Mouse (Mus musculus): ENCODE results near the gene Lpxn. TPM values are rescaled to one million over a fixed set of nuclear protein-coding genes. Genes with fewer than 3 reads are reported as not detected.
A peak's percentile ranks its signal among the peaks of the same experiment; 100 is the strongest.

Gene Lpxn
- total RNA-seq (2017): 4.4 and 5.2 TPM in 2 replicates

DNA sequence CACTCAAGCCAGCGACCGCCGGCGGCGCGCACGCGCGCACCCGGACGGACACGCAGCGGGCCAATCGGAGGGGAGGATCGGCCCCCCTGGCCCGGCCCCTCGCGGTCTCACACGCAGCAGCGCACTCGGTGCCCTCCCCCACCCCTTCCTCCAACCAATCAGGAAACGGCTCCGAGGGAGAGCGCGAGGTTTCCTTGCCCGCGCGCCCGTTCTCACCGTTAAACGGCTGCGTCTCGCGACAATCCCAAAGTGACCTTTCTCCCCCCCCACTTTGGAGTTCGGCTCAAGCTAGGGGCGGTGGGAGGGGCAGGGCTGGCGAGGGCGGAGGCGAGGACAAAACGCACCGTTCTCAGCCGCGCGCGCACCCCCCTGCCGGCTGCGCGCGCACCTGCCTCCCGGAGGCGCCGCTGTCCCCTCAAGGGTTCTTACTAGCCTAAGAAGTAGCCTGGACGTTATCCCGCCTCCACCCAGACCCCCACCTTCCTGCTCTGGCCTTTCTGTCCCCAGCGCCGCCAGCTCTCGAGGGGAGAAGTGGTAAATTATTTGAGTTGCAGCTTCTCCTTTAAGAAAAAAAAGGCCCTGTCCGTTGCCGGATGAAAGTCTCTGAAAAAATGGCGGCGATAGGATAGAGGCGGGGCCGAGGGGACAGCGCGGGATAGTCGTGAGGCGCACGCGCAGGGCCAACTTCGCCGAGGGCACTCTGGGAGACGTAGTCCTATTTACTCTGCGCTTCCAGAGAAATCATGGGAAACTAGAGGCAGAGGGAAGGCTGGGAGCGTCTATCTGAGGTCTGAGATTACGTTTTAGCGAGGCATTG is at the start of gene Lpxn, which contains the start of gene Zfp91:
Lpxn (plus strand) TSS at position 683 of the 817 bp plus-strand sequence.
Zfp91 (minus strand) TSS at position 616 of the 817 bp plus-strand sequence.
- ATAC-seq (replicated peaks in 1 of 2; ENCODE audit: insufficient read depth in 1 of 2, low FRiP score in 2 of 2, low TSS enrichment in 1 of 2, low read depth in 1 of 2, poor library complexity in 2 of 2, severe bottlenecking in 2 of 2): peak; percentile 68 to 78

DNA sequence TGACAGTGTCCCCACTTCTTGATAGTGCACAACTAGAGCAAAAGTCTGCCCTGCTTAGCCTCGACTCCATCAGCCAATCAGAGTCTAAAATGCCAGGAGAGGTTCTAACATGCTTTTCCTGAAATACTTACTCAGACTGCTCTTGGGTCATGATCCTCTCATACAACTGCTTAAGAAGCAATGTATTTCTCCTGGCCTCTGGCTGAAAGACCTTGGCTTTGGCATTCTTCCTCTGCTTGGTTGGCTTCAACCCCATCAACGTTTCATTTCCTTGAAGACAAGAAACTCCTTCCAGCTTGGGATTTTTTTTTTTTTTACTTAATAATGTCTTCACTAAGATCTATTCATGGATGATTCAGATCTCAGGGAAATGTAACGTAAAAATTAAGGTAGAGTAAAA is 39.7 kb upstream of the Lpxn start:
- no peak for ATAC-seq (replicated peaks in 1 of 2; ENCODE audit: insufficient read depth in 1 of 2, low FRiP score in 2 of 2, low TSS enrichment in 1 of 2, low read depth in 1 of 2, poor library complexity in 2 of 2, severe bottlenecking in 2 of 2)

DNA sequence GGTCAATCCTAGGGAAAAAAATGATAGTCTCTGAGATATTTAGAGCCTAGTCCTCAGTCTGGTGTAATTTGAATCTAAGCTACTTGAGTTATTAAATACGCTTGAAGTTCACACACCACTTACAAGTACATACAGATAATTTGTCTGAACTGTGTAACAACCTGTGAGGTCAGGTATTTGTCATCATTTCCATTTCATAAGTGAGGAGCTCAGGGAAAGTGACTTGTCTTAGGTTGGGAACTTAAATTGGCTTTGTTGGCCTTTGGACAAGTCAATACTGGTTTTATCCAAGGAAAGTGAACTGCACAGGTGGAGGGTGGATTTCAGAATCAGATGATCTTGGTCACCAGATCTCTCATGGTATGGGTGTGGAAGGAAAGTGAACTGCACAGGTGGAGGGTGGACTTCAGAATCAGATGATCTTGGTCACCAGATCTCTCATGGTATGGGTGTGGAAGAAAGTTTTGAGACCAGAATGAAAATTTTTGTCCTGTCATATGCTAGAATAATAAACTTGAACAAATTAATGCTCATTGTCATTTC is 37.0 kb upstream of the Lpxn start:
- no peak for ATAC-seq (replicated peaks in 1 of 2; ENCODE audit: insufficient read depth in 1 of 2, low FRiP score in 2 of 2, low TSS enrichment in 1 of 2, low read depth in 1 of 2, poor library complexity in 2 of 2, severe bottlenecking in 2 of 2)

DNA sequence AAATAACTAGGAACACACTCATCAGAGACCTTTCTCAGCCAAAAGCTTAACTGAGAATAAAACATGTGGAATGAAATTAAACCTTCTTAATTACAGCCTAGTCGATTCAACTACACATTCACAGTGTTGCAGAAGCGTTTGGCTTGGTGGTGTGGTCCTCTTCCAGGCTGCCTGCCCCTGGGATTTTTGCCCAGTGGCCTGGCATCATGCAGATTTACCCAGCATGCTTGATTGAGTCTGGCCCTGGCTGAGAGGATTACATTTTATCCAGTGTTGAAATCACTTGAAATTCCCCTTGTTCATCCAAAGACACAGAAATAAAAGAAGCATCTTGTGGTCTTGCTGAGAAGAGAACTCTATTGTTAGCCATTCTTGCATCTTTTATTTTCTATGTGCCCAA is 36.3 kb upstream of the Lpxn start:
- no peak for ATAC-seq (replicated peaks in 1 of 2; ENCODE audit: insufficient read depth in 1 of 2, low FRiP score in 2 of 2, low TSS enrichment in 1 of 2, low read depth in 1 of 2, poor library complexity in 2 of 2, severe bottlenecking in 2 of 2)

DNA sequence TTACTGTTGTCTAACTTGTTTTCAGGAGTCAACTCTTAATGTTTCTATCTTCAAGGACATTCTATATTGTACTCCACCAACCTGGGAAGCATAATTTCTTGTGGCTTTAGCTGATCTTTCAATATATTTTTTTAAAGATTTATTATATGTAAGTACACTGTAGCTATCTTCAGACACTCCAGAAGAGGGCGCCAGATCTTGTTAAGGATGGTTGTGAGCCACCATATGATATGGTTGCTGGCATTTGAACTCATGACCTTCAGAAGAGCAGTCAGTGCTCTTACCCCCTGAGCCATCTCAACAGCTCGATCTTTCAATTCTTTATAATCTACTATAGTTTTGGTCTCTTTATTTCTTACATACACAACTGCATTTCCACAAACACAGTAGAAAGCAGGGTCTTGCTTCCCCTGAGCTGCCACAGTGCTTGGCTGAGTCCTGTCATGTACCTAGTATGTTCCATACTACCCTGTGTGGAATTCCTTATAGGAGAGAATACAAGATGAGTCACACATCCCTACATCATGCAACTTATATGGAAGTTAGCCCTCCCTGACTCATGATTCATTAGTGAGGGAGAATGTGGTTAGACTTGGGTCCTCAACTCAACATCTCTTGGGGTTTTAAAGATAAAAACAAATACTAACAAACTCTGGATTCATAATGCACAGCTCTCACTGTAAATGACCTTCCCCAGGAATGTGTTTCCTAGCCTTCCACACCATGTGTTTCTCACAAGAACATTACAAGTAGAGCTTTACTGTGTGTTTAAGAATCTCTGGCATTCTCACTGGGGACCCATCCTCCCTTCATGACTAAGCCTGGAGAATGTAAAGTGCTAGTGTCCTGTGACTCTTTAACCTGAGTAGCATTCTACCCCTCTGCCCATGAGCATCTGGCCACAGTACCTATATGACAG is 33.5 kb upstream of the Lpxn start:
- ATAC-seq (replicated peaks in 1 of 2; ENCODE audit: insufficient read depth in 1 of 2, low FRiP score in 2 of 2, low TSS enrichment in 1 of 2, low read depth in 1 of 2, poor library complexity in 2 of 2, severe bottlenecking in 2 of 2): no peak

DNA sequence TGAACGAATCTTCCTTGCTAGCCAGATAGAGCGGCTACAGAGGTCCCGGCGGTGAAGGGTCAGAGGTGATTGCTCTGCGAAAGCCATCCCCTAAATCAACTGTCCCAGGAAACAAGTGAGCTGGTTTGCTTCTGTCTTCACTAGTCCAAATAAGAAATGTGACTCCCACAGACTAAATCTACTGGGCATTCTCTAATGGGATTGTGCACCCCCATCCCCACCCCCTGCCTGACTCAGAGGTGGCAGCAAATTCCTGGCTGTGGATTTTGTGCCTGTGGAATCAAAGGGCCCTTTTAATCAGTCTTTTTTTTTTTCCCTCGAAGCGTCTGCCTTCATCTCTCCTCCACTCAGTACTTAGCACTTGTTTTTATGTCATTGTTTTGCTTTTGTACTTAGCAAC is 30.7 kb upstream of the Lpxn start, which contains the start of gene Cntf:
Cntf (minus strand) TSS at position 325 of the 400 bp plus-strand sequence.
- ATAC-seq (replicated peaks in 1 of 2; ENCODE audit: insufficient read depth in 1 of 2, low FRiP score in 2 of 2, low TSS enrichment in 1 of 2, low read depth in 1 of 2, poor library complexity in 2 of 2, severe bottlenecking in 2 of 2): no peak

DNA sequence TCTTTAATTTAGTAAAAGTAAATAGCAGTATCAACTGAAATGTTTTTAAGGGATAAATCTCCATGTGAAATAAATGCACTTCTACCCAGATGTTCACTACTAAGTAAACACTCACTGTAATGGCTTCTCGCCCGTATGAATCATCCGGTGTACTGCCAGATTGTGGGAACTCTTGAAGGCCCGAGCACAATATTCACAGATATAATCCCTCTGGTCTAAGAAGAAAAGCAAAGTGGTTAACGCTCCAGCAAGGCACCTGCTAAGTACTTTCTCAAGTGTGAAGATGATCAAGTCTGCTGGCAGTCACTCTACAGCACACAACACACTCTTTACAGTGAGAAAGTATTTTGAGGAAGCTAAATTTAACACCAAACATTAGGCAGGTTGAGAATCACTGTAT is 25.1 kb upstream of the Lpxn start:
- ATAC-seq (replicated peaks in 1 of 2; ENCODE audit: insufficient read depth in 1 of 2, low FRiP score in 2 of 2, low TSS enrichment in 1 of 2, low read depth in 1 of 2, poor library complexity in 2 of 2, severe bottlenecking in 2 of 2): no peak

DNA sequence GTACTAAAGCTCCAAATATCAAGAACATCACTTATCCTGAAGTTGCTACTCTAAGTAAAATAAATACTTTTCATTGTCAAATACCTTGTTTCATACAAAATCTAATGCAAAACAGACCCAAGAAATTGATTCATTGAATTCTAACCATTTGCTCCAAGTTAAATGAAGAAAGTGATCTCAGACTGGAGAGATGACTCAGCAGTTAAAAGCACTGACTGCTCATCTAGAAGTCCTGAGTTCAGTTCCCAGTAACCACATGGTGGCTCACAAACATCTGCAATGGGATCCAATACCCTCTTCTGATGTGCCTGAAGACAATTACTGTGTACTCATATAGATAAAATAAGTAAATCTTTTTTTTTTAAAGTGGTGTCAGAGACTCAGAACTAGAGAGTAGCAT is 15.6 kb upstream of the Lpxn start:
- no peak for ATAC-seq (replicated peaks in 1 of 2; ENCODE audit: insufficient read depth in 1 of 2, low FRiP score in 2 of 2, low TSS enrichment in 1 of 2, low read depth in 1 of 2, poor library complexity in 2 of 2, severe bottlenecking in 2 of 2)

DNA sequence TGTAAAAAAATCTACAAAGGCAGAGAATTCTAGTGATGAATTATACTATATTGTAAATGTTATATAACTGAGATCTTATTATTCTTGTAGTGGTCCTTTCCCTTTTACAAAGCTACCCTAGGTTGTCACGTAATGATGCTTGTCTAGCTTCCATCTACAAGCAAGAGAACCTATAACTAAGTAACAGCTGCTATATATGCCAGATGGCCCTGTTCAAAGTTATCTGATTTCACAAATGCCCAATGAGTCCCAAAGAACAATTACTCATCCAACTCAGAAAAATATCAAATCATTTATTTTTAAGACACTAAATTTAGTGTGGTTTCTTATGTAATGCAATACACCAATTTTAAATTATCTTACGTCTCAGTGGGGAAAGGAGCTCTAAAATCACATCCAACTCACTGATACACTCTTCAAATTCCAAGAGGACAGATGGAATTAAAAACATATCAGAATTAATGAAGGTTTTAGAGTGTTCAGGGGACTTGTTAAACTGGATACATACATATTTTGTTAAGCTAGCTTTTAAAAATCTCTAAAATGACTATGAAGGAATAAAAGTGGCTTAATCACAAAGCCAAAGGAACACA is 9.1 kb upstream of the Lpxn start:
- no peak for ATAC-seq (replicated peaks in 1 of 2; ENCODE audit: insufficient read depth in 1 of 2, low FRiP score in 2 of 2, low TSS enrichment in 1 of 2, low read depth in 1 of 2, poor library complexity in 2 of 2, severe bottlenecking in 2 of 2)

DNA sequence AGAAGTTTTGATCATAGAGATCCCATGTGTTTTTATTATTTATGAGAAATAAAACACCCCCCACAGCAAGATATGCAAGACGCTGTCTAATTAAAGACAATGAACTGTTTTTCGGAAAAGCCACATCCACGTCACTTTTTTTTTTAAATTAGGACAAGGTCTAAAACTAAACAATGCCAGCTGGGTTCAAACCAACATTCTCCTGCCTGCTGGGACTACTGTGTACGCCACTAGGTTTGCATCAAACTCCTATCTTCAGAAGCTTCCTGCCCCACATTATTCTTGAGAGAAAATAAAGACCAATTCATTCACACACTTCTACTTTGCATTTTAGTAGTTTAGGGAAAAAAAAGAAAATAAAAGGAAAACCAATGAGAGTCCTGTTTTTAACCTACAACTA is 8.3 kb upstream of the Lpxn start:
- ATAC-seq (replicated peaks in 1 of 2; ENCODE audit: insufficient read depth in 1 of 2, low FRiP score in 2 of 2, low TSS enrichment in 1 of 2, low read depth in 1 of 2, poor library complexity in 2 of 2, severe bottlenecking in 2 of 2): no peak

DNA sequence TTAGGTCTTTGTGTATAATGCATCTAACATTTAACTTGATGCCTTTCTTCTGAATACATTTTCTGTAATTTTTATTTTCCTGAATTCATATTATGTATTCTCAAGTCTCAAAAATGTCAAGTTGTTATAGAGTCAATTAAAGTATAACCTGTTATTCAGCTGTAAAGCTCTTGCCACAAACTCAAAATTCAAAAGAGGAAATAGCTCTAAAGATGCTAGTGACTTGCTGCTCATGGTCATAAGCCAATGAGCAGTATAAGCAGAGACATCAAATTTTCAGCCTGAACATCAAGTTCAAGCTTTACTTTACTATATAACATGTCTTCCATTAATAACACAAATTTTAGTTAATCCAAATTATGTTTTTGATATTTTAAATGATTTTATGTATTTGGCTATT is 3.6 kb upstream of the Lpxn start:
- ATAC-seq (replicated peaks in 1 of 2; ENCODE audit: insufficient read depth in 1 of 2, low FRiP score in 2 of 2, low TSS enrichment in 1 of 2, low read depth in 1 of 2, poor library complexity in 2 of 2, severe bottlenecking in 2 of 2): no peak

DNA sequence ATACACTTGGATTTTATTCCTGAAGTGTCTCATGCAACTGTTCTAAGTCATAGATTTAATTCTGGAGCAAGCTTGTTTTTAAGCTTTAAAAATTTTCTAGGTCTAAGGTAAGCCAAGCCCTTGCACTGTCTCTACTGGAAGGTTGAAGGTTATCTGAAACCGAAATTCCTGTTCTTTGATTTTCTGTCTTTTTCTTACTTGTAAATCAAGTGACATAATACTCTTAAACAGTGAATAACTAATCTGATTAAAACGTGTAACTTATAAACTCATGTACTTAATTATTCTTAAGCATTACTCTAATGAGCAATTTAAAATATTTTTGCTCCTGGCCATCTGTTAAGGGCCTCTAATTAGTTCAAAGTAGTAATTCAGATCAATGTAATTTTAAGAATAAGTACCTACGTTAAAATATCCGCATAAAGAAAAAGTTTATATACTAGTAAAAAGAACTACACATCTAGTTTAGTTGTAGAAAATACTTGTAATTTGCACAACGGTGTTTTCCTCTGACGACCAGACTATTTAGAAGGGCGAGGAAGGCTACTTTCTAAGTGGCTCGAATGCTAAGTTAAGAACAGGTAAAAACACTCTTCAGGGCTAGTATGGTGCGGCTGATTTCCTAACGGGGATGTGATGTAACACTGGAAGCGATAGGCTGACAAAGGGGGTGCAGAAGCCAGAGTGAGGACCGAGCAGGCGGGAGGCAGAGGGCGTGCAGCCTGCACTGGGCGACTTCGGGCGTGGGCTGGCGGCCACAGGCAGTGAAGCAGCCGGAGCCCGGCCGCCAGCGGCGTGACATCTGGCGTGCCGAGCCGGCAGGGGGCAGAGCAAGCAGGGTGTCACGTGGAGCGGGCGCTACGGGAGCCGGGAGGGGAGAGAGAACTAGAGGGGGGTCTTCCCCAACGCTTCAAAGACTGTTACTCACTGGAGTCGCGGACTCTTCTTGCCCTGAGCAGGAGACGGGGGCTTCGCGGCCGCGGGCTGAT is 1.6 kb upstream of the Lpxn start:
- ATAC-seq (replicated peaks in 1 of 2; ENCODE audit: insufficient read depth in 1 of 2, low FRiP score in 2 of 2, low TSS enrichment in 1 of 2, low read depth in 1 of 2, poor library complexity in 2 of 2, severe bottlenecking in 2 of 2): peak; percentile 25 to 53

DNA sequence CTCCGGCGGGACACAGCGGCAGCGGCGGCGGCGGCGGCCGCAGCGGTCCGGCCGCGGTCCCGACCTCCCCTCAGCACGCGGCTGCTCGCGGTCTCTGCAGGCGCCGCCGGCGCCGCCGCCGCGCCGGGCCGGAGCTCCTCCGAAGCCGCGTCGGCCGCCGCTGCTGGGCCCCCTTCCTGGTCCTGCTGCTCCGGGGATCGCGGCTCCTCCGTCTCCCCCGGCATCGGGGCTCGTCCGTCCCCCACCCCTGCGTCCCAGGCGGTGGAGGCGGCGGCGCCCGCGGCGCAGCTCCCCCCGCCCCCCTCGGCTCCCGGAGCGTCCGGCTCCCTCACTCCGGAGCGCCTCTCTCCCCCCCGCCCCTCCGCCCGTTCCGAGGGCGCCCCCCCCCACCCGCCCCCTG is 883 bp upstream of the Lpxn start:
- ATAC-seq (replicated peaks in 1 of 2; ENCODE audit: insufficient read depth in 1 of 2, low FRiP score in 2 of 2, low TSS enrichment in 1 of 2, low read depth in 1 of 2, poor library complexity in 2 of 2, severe bottlenecking in 2 of 2): no peak

DNA sequence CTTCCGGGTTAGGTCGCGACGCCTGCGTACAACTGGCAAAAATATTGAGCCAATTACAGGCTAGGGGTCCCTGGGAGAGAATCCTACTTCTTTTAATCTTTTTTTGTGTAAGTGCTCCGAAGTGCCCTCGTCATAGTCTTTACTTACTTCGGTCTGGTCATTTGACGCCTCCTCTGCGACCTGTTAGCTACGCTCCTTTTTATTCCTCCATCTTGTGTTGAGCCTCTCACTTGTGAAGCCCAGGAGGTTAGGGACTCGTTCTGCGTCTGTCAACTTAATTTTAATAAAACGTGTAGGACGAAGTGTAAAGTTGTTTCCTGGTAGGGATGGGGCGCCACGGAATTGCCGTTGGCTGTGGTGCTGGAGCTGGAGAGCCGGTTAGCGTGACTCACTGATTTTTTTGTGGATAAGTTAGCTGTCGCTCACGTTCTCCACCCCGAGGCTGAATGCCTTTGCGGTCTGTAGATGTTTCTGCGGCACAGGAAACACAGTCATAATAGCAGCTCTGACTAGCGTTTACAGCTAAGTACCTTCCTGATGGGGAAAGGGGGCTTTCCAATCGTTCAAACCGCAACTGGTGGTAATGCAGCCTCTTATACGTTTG is 437 bp downstream of the Lpxn start:
- ATAC-seq (replicated peaks in 1 of 2; ENCODE audit: insufficient read depth in 1 of 2, low FRiP score in 2 of 2, low TSS enrichment in 1 of 2, low read depth in 1 of 2, poor library complexity in 2 of 2, severe bottlenecking in 2 of 2): peak; percentile 56 to 66

DNA sequence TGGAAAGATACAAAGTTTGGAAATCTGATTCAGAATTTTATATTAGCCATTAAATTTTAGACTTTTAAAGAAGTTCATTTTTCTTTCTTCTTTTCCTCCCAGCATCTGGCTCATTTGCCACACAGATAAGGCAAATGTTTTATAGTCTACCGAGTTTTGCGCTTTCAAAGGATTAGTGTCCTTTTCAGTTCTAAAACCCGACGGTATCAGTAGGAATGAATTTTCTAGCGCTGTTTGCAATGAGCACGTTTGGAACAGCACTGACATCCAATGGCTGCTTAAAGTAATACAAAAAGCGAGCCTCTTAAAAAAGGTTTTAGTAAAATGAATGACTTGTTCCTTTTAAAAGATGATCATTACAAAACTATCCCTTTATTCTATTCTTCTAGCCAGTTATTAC is 1.1 kb downstream of the Lpxn start:
- no peak for ATAC-seq (replicated peaks in 1 of 2; ENCODE audit: insufficient read depth in 1 of 2, low FRiP score in 2 of 2, low TSS enrichment in 1 of 2, low read depth in 1 of 2, poor library complexity in 2 of 2, severe bottlenecking in 2 of 2)

DNA sequence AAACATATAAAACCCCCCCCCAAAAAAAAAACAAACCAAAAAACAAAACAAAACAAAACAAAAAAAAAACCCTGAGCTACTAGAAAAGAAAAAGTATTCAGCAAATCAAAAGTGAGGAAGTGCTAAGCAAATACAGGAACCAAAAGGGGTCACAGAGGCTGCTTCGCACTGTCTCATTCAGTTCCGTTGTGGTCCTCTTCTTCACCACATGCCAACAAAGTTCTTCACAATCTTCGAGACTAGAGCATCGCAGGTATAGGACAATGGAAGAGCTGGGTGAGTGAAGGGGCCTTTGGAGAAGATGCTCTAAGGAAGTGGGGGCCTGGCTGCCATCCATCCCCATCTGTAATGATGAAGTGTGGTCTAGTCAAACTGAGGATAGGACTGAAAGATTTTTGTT is 2.4 kb downstream of the Lpxn start:
- no peak for ATAC-seq (replicated peaks in 1 of 2; ENCODE audit: insufficient read depth in 1 of 2, low FRiP score in 2 of 2, low TSS enrichment in 1 of 2, low read depth in 1 of 2, poor library complexity in 2 of 2, severe bottlenecking in 2 of 2)

Data from hematopoietic stem cell, adult 5-6 weeks (primary cell).